Mouse (Mus musculus): Measurements from ENCODE around the gene Ppp2r5e.
"Not testable (repeated sequence)": the region's sequence is repeated elsewhere in the genome, so short reads cannot be mapped to it uniquely, and the experiment has no call there.

Ppp2r5e gene

GRCm38 (mm10) chr12:75537019-75537672 is 58.9 kb downstream of the Ppp2r5e start:
- DNase-seq (ENCODE audit: low read depth, low spot score): no peak

DNA sequence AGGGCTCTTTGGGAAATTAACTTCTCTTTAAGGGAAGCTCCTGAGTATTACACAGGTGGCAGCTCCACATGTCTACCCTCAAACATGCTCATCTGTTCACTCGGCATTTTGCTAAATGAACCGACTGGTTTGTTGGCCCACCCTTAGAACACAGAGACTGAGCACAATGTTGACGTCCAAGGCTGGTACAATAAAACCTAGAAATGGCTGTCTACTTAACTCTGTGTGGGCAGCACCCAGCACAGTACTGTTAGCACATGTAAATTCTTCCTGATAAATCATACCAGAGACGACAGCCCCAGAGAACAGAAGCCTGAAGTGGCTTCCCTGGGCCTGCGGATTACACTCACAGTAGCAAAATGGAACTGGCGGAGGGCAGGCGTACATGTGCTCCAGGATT is 59.5 kb downstream of the Ppp2r5e start:
- DNase-seq (ENCODE audit: low read depth, low spot score): no peak

GRCm38 (mm10) chr12:75533145-75533544 is 62.9 kb downstream of the Ppp2r5e start:
- no peak for DNase-seq (ENCODE audit: low read depth, low spot score)

GRCm38 (mm10) chr12:75531895-75532294 is 64.2 kb downstream of the Ppp2r5e start:
- no peak for DNase-seq (ENCODE audit: low read depth, low spot score)

DNA sequence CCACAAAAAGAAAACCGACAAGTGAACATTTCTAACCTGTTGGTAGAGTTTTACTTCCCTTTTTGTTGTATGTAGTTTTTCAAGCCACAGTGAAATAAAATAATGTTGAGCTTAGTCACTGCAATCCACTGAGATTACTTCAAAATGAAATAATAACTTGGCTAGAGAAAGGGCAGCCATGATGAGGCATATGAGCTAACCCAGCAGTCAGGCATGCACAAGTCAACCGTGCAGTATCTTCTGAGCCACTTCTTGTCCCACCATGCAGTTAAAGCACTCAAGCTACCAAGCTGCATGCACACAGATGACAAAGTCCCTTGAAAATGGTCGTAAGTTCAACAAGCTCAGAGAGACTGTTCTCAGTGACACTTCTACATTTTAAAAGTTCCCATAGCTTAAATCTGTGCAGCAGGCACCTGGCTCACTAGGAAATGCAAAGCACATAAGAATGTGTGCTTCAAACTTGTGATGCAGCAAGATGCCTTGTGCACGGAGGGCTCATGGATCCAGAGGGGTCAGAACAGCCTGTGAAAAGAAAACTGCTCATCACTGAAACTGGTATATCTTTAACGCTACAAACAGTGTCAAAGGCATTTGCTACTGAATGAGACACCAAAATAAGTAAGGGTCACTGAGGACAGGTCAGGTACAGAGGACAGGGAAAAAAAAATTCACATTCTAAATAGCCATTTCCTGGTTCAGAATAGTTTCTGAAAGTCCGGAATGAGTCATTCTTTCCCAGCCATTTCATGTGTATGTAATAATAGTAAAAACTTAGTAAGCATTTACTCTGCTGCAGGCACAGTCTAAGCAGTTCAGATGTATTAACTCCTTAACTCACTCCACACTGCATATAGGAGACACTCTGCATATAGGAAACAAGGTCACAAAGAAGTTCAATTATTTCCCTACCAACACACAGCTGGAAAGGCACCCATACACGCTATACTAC is 66.9 kb downstream of the Ppp2r5e start:
- no peak for DNase-seq (ENCODE audit: low read depth, low spot score)

DNA sequence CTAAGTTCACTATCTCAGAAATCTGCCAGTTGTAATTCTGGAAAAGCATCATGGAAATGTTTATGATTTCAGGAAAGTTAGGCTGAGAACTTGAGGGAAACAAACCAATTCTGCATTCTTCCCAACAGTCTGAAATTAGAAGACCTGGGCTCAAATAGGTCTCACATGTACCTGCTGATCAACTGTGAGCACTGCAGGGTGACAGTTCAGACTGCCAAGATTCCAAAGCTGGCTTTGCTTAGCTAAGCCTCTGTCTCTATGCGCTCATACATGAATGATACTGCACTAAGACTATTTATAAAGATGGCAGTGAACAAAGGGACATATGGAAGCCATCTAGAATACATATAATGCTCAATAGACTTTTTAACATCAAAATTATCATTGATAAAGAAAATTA is 67.7 kb downstream of the Ppp2r5e start:
- no peak for DNase-seq (ENCODE audit: low read depth, low spot score)

- no peak for DNase-seq (ENCODE audit: low read depth, low spot score)
Observed at GRCm38 (mm10) chr12:75524199-75524598, 71.8 kb downstream of the Ppp2r5e start.

DNA sequence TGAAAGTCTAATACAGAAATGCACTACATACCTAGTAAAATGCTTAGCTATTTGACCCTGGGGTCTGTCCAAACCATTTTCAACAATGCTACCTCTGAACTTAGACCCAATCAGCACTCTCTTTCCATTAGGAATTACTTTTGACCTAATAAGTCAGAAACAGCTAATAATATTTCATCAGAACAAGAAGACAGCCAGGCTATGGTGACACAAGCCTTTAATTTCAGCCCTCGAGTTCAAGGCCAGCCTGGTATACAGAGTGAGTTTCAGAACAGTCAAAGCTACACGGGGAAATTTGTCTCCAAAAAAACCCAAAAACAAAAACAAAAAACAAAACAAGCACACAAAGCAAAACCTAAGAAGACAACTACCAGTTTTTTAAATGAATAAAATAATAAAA is 73.1 kb downstream of the Ppp2r5e start:
- no peak for DNase-seq (ENCODE audit: low read depth, low spot score)

GRCm38 (mm10) chr12:75522360-75522759 is 73.7 kb downstream of the Ppp2r5e start:
- DNase-seq (ENCODE audit: low read depth, low spot score): no peak

- no peak for DNase-seq (ENCODE audit: low read depth, low spot score)
Observed at GRCm38 (mm10) chr12:75520395-75520794, 75.7 kb downstream of the Ppp2r5e start.

GRCm38 (mm10) chr12:75519181-75519940 is 76.7 kb downstream of the Ppp2r5e start:
- DNase-seq (ENCODE audit: low read depth, low spot score): no peak

DNA sequence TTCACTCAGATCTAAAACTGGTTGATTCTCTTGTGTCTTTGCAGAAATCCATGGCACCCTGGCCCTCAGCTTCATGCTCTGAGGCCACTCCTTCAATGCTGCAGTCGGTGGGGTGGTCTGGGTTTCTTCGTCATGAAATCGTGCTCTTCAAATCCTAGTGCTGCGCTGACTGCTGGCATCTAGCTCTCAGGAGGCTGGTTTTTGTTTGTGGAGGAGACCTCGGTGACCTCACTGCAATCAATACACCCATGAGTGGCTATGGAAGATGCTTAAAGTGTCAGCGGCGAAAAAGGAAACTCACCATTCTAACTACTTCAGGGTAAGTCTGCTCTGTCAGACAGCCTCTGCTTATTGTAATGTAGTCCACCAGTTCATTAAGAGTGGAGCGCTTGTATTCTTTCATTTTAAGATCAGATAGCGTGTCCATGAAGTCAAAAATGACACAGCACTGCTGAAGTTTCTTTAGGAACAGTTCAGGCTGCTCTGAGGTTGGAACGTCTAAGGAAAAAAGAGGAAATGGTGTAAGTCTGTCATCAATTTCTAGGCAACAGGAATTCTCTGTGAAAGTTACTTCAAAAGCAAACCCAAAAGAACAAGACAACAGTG is 80.6 kb downstream of the Ppp2r5e start:
- DNase-seq (ENCODE audit: low read depth, low spot score): no peak

- no peak for DNase-seq (ENCODE audit: low read depth, low spot score)
Observed at GRCm38 (mm10) chr12:75511520-75511919, 84.5 kb downstream of the Ppp2r5e start.

GRCm38 (mm10) chr12:75504991-75505650 is 90.9 kb downstream of the Ppp2r5e start:
- no peak for DNase-seq (ENCODE audit: low read depth, low spot score)

DNA sequence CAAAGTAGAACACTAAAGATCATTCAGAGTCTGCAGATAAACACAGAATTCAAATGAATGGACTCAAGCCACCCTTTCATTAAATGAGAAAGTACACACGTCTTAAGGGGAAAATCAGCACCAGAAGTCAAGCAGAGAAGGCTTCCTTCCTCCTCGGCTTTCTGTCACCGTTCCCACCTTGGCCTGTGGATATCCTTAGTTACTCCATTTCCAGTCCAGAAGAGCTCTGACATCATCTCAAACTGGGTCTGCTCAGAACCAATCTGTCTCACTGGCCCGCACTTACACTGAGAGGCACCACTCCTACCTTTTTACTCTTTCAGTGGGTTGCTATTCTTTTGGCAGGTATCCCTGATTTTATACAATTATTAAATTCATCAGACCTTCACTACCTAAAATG is 93.4 kb downstream of the Ppp2r5e start:
- no peak for DNase-seq (ENCODE audit: low read depth, low spot score)

DNA sequence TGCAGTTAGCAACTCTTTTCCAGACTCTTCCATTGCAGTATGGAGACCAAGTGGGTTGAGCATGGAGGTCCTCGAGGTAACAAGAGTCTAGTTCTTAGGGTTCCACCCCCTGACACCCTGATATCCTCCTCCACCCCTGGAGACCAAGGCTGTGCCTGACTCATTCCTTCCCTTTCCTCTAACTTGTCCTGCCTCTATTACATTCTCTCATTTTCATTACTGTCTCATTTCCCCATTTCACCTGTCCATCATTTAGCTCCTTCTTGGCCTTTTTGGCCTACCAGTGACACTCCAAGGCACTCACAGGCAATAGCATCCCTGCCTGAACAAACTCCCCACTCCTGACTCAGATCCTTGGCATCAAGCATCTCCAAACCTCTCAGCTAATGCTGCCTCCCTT is 98.3 kb downstream of the Ppp2r5e start:
- DNase-seq (ENCODE audit: low read depth, low spot score): no peak

GRCm38 (mm10) chr12:75495636-75496035 is 100.4 kb downstream of the Ppp2r5e start:
- no peak for DNase-seq (ENCODE audit: low read depth, low spot score)

- DNase-seq (ENCODE audit: low read depth, low spot score): no peak
Observed at GRCm38 (mm10) chr12:75494643-75495042, 101.4 kb downstream of the Ppp2r5e start.

DNA sequence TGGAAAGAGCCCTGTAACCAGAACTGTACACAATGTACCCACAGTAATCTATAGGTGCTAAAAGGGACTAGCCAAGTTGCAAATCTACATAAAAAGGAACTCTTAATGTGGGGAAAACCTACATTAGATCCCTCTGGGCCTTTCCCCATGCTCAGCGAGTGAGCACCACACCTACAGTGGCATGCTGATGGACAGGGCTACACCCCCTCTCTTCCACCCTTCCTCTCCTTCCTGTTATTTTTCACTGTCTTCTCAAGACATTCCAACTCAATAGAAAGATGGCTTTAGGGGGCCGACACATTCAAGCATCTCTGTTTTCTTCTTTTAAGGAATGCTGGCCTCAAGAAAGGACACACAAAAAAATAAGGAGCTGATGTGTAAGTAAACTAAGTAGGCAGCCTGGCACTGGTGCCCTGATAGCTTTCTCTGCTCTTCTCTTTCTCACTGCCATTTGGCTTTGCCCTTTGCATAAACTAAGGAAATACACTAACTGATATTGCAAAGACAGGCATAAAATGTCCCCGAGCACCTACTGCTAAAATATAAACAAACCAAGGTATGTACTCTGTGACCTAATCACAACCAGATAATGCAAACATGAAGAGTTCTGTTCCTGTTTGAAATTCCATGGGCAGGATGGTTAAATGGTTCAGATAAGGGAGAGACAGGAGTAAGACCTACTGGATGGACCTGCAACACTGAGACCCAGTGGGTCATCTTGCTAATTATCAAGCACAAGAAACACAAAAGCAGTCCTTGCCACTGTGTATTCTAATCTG is 103.3 kb downstream of the Ppp2r5e start:
- DNase-seq (ENCODE audit: low read depth, low spot score): no peak

DNA sequence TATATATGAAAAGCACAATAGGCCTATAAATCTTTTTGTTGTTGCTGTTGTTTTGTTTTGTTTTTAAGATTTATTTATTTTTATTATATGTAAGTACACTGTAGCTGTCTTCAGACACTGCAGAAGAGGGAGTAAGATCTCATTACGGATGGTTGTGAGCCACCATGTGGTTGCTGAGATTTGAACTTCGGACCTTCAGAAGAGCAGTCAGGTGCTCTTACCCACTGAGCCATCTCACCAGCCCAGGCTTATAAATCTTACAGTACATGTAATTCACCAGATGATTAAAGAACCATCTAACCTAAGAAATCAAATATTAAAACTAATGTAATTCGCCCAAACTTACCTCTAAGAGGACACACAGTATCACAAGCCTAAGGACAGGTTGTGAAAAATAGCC is 103.9 kb downstream of the Ppp2r5e start:
- not testable (repeated sequence) for DNase-seq (ENCODE audit: low read depth, low spot score)
